ENCODE assay signal across 11 mouse cellular contexts in genomic region chr16:33258530-33258929, GRCm38 (mm10).
"Had no signal": no experiment of that assay in that cellular context is flagged by ENCODE, and none has a peak within 500 bp of the region (broad histone marks: within the 10 kb centered on the region; RNA-seq: fewer than 3 reads in every experiment).

No protein-coding gene starts in this region.

- H3K36me3 ChIP-seq: stomach, embryonic 15.5 days had no signal

- H3K9ac ChIP-seq: limb, embryonic 13.5 days; liver, embryonic 14.5 days; midbrain, embryonic 12.5 days; stomach, embryonic 15.5 days had no signal

- H3K4me1 ChIP-seq: limb, embryonic 13.5 days had no signal

- H3K9me3 ChIP-seq: limb, embryonic 13.5 days; midbrain, embryonic 12.5 days; stomach, embryonic 15.5 days had no signal

- H3K27ac ChIP-seq: limb, embryonic 13.5 days; liver, embryonic 14.5 days; midbrain, embryonic 12.5 days; stomach, embryonic 15.5 days had no signal

- H3K4me2 ChIP-seq: limb, embryonic 13.5 days; midbrain, embryonic 12.5 days; stomach, embryonic 15.5 days had no signal

- H3K4me3 ChIP-seq: limb, embryonic 13.5 days; midbrain, embryonic 12.5 days; stomach, embryonic 15.5 days had no signal

- H3K27me3 ChIP-seq: limb, embryonic 13.5 days; midbrain, embryonic 12.5 days; stomach, embryonic 15.5 days had no signal

- ATAC-seq: midbrain, embryonic 16.5 days had no signal

- DNase-seq: kidney, adult 11 months; kidney, postnatal 14 days; left cerebral cortex, postnatal 4 days; lung, adult 2 months; right cerebral cortex, postnatal 14 days; thymus, postnatal 4 days had no signal
